Mouse (Mus musculus): Measurements from ENCODE around the gene Pinlyp.

GRCm38 (mm10) chr7:24587330-24588105 is 41.6 kb upstream of the Pinlyp start, which contains the start of the genes Ethe1 and Zfp575:
- TF ChIP-seq RAD21 (IDR thresholded peaks at IDR 0.05; ENCODE audit: low read depth, low read length) (no peak), MAFK (IDR thresholded peaks at IDR 0.05; ENCODE audit: insufficient replicate concordance, low read length) (no peak), CTCF (conservative IDR thresholded peaks at IDR 0.05 in 1 of 2, IDR thresholded peaks at IDR 0.05 in 1 of 2; ENCODE audit: low read depth in 2 of 2, low read length in 2 of 2) (no peak), MAX (IDR thresholded peaks at IDR 0.05; ENCODE audit: low read length) (no peak), MYC (IDR thresholded peaks at IDR 0.05; ENCODE audit: low read depth, low read length) (no peak), EP300 (IDR thresholded peaks at IDR 0.05; ENCODE audit: low read length) (no peak), ELF1 (IDR thresholded peaks at IDR 0.05; ENCODE audit: low read depth, low read length) (no peak), POLR2A (IDR thresholded peaks at IDR 0.05; ENCODE audit: low read depth, low read length) (no peak), SMC3 (IDR thresholded peaks at IDR 0.05; ENCODE audit: low read depth, low read length) (no peak), E2F4 (IDR thresholded peaks at IDR 0.05; ENCODE audit: insufficient replicate concordance, low read depth, low read length) (no peak), RCOR1 (conservative IDR thresholded peaks at IDR 0.05; ENCODE audit: low read depth, low read length) (no peak), TBP (conservative IDR thresholded peaks at IDR 0.05; ENCODE audit: low read depth, low read length) (no peak), MEF2A (IDR thresholded peaks at IDR 0.05; ENCODE audit: borderline replicate concordance, low read depth, low read length) (no peak), ZC3H11A (IDR thresholded peaks at IDR 0.05; ENCODE audit: low read depth, low read length) (no peak)

Measured in CH12.LX (cell line).